Mouse (Mus musculus) embryonic facial prominence, embryonic 12.5 days (tissue): ENCODE measurements around the gene Abcg4. TPM values are rescaled to one million over a fixed set of nuclear protein-coding genes. Genes with fewer than 3 reads are reported as not detected.
A peak's percentile ranks its signal among the peaks of the same experiment; 100 is the strongest.
"Not testable (repeated sequence)": the region's sequence is repeated elsewhere in the genome, so short reads cannot be mapped to it uniquely, and the experiment has no call there.

Experiments used
- ATAC-seq: fragments of 200-750 bp; cut with Nextera tagmentation; 2 replicates; pipeline ENCODE4 v1.8.0; 2017; ENCODE audit not compliant: insufficient number of reproducible peaks, insufficient read depth, low FRiP score, low TSS enrichment
- H3K27ac ChIP-seq: fragments of 300-500 bp; sonication (generic); 2 replicates; pipeline ENCODE4 v1.5.1; 2016; ENCODE audit warnings: mild to moderate bottlenecking
- H3K27me3 ChIP-seq: fragments of 300-500 bp; sonication (generic); 2 replicates; pipeline ENCODE4 v1.6.1; 2016; ENCODE audit warnings: mild to moderate bottlenecking, moderate library complexity
- H3K36me3 ChIP-seq: fragments of 300-500 bp; sonication (generic); 2 replicates; pipeline ENCODE4 v1.6.1; 2016; ENCODE audit warnings: mild to moderate bottlenecking
- H3K4me1 ChIP-seq: fragments of 300-500 bp; sonication (generic); 2 replicates; pipeline ENCODE4 v1.6.1; 2016
- H3K4me2 ChIP-seq: fragments of 300-500 bp; sonication (generic); replicated peaks from 2 replicates; pipeline ENCODE4 v1.6.1; 2016; ENCODE audit warnings: mild to moderate bottlenecking, moderate library complexity
- H3K4me3 ChIP-seq: fragments of 300-500 bp; sonication (generic); 2 replicates; pipeline ENCODE4 v1.5.1; 2016; ENCODE audit warnings: mild to moderate bottlenecking
- H3K9ac ChIP-seq: fragments of 300-500 bp; sonication (generic); 2 replicates; pipeline ENCODE4 v1.6.1; 2016; ENCODE audit warnings: mild to moderate bottlenecking, moderate library complexity
- H3K9me3 ChIP-seq: fragments of 300-500 bp; sonication (generic); 2 replicates; pipeline ENCODE4 v1.6.1; 2016; ENCODE audit warnings: mild to moderate bottlenecking, moderate library complexity
- WGBS: fragments of 180-500 bp; shearing (Covaris S2); methylation state at CpG from one replicate; pipeline ENCODE4 v1.1.7; 2016; 5-methylcytosine and 5-hydroxymethylcytosine counted together
- polyA plus RNA-seq: library from polyadenylated mRNA; unstranded; fragments of >200 nt; fragmentation: Nextera tagmentation; extraction: Ambion mirVana; gene quantifications from 2 replicates; pipeline ENCODE4 v1.2.1, GENCODE M21; 2016

Gene Abcg4
- polyA plus RNA-seq, 1 experiment from 2014 or later, result 5.9 TPM

DNA sequence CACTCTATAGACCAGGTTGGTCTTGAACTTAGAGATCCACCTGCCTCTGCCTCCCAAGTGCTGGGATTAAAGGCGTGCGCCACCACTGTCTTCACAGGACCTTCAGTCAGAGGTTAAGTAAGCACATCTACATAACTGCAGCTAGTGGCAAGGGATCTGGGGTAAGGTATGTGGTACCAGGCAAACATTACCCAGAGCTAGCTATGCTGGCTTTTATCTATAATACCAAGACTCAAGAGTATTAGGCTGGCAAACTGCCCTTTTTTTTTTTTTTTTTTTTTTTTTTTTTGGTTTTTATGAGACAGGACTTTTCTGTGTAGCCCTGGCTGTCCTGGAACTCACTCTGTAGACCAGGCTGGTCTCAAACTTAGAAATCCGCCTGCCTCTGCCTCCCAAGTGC, 11.6 kb upstream of the Abcg4 start:
- H3K4me1 ChIP-seq, result peaks cover 12% of the 10 kb centered on the region
- H3K36me3 ChIP-seq, result peaks cover 65% of the 10 kb centered on the region
- H3K27me3 ChIP-seq, H3K4me3 ChIP-seq, H3K27ac ChIP-seq, H3K4me2 ChIP-seq, H3K9me3 ChIP-seq, H3K9ac ChIP-seq, ATAC-seq: not testable (repeated sequence)
- 92% methylated on average over 3 of the region's 3 CpGs for WGBS

DNA sequence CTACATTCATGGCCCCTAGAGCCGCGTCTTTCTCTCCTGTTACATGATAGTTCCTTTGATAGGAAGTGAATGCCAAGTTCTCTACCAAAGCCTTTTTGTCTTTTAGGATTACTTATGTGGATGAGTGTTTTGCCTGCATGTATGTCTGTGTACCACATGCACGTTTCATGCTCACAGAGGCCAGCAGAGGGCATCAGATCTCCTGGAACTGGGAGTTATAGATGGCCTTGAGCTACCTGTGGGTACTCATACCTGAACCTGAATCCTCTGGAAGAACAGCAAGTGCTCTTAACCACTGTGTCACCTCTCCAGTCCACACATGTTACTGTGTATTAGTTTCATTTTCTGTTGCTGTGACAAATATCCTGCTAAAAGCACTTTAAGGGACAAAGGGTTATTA, 4.1 kb upstream of the Abcg4 start:
- peaks cover 53% of the 10 kb centered on the region for H3K36me3 ChIP-seq
- no peak for ATAC-seq
- H3K4me2 ChIP-seq, result no peak overlapping the region
- H3K27ac ChIP-seq, result no peak overlapping the region
- WGBS, result 68% methylated on average over 3 of the region's 3 CpGs
- H3K4me3 ChIP-seq, result no peak overlapping the region
- H3K9ac ChIP-seq, result no peak overlapping the region
- H3K9me3 ChIP-seq, result no peaks in the 10 kb centered on the region
- peaks cover 20% of the 10 kb centered on the region for H3K27me3 ChIP-seq
- H3K4me1 ChIP-seq, result peaks cover 10% of the 10 kb centered on the region; the same call in 1 of the 2 replicates

DNA sequence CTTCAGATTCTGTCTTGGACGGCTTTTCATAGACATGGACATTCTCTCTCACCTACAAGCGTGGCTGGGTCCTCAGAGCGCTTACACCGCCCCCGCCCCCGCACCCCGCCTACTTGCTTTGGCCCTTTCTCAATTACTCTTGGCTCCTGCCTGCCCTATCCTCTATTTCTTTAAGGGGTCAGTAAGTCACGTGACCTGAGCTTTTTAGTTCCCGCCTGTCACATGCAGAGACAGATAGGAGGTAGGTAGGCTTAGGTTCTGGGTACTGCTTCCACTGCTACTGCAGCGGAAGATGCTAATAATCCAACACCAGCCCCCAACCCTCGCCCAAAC, 510 bp upstream of the Abcg4 start:
- 0 out of 2 replicates have a peak overlapping the region, but pooled peaks have one; percentile 74 for H3K4me3 ChIP-seq
- H3K27me3 ChIP-seq, result peaks cover 39% of the 10 kb centered on the region
- ATAC-seq, result no peak

DNA sequence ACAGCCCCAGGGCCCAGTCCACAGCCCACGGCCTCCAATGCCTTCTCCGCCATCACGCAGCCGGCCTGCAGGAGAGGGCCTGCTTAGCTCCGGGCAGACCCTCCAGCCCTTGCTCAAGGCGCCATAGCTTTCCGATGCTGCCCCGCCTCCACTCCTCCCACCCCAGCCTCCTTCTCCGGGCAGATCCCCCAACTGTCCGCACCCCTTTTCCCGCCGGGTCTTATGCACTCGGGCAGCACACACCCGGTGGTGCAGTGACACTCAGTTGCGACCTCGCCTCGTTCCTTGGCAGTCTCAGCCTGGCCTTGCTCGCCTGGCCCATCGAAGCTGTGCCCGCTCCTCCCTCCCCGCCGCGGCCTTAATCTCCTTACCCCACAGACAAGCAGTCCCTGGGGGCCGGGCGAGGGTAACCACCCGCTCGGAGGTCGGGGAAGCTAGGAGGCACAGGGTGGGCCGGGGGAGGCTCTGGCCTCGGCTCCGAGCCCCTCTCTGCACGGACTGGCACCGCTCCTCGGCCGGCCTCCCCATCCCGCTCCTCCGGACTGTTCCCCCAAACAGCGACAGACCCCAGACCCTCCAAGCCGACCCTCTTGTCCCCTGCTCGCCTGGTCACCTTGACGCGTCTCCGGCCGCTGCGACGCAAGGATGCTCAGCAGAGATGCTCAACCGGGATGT, 877 bp downstream of the Abcg4 start:
- peak overlapping the region; percentile 74 for H3K4me3 ChIP-seq
- ATAC-seq, result 0 out of 2 replicates have a peak, but pooled peaks have one; percentile 55
- no peak overlapping the region for H3K27ac ChIP-seq
- peak overlapping the region; percentile 76 for H3K9ac ChIP-seq
- H3K4me1 ChIP-seq, result peaks cover 17% of the 10 kb centered on the region
- H3K9me3 ChIP-seq, result no peaks in the 10 kb centered on the region
- H3K27me3 ChIP-seq, result peaks cover 39% of the 10 kb centered on the region
- peak overlapping the region; percentile 92 for H3K4me2 ChIP-seq
- H3K36me3 ChIP-seq, result peaks cover 20% of the 10 kb centered on the region
- 2% methylated on average over 47 of the region's 47 CpGs for WGBS

More for the DNA sequence above, 510 bp upstream of the Abcg4 start:
- Histone ChIP-seq H3K36me3 (peaks cover 31% of the 10 kb centered on the region), H3K9ac (no peak overlapping the region), H3K27ac (no peak overlapping the region), H3K4me2 (peak overlapping the region; percentile 92), H3K9me3 (no peaks in the 10 kb centered on the region), H3K4me1 (peaks cover 17% of the 10 kb centered on the region)
- WGBS, result 8% methylated on average over 11 of the region's 11 CpGs

DNA sequence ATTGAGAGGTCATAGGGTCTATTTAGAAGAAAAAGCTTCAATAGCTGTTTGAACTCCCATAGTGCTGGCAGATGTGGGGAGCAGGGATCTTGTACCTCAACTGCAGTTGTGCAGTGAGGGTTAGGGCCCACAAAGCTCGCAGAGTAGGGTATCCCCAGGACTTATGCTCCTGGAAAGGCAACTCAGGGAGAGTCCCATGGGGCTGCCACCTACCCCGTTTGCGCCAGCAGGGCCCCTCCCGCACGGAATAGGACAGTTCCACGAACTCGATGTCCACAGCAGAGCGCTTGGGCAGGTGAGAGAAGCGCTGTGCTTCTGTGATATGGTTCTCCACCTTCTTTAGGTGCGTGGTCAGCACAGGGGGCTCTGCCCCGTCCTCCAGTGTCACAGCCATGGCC, 1.4 kb downstream of the Abcg4 start:
- peak overlapping the region; percentile 74 for H3K4me3 ChIP-seq
- peaks cover 39% of the 10 kb centered on the region for H3K27me3 ChIP-seq

DNA sequence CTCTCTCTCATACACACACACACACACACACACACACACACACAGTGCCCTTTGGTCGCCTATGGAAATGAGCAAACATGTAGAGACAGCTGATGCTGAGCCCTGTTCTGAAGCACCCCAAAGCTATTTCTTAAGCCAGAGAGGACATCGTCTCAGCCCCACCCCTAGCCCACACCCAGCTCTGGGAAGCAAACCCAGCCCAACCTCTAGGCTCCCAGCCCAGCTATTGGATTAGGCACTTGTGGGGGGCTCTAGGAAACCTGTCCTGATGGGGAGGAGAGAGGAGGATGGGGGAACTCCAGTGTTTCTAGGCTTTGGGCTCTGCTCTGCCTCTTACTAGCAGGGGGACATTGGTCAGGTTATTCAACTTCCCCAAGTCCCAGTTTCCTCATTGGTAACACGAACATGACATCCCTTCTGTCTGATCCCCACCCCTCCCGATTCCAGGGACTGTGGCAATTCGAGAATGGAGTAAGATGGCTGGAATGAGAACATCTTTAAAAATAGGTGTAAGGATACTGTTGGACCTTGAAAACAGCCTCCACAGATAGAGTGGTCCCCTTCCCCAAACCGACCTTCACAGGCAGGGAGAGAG, 2.1 kb downstream of the Abcg4 start:
- WGBS, result 10% methylated on average over 6 of the region's 6 CpGs
- H3K27me3 ChIP-seq, result peaks cover 39% of the 10 kb centered on the region
- peak overlapping the region; percentile 92 for H3K4me2 ChIP-seq
- H3K27ac ChIP-seq, result no peak overlapping the region
- peaks cover 17% of the 10 kb centered on the region for H3K4me1 ChIP-seq
- ATAC-seq, result no peak
- H3K4me3 ChIP-seq, result peak overlapping the region; percentile 74; the same call in 1 of the 2 replicates
- H3K9me3 ChIP-seq, result no peaks in the 10 kb centered on the region
- H3K36me3 ChIP-seq, result peaks cover 11% of the 10 kb centered on the region
- H3K9ac ChIP-seq, result no peak overlapping the region; the same call in 1 of the 2 replicates

More for the DNA sequence above, 1.4 kb downstream of the Abcg4 start:
- H3K27ac ChIP-seq, result no peak overlapping the region
- H3K4me2 ChIP-seq, result peak overlapping the region; percentile 92
- H3K36me3 ChIP-seq, result peaks cover 16% of the 10 kb centered on the region
- 6% methylated on average over 11 of the region's 11 CpGs for WGBS
- ATAC-seq, result peak; percentile 37; the same call in 1 of the 2 replicates
- H3K4me1 ChIP-seq, result peaks cover 17% of the 10 kb centered on the region
- peak overlapping the region; percentile 76 for H3K9ac ChIP-seq
- no peaks in the 10 kb centered on the region for H3K9me3 ChIP-seq

DNA sequence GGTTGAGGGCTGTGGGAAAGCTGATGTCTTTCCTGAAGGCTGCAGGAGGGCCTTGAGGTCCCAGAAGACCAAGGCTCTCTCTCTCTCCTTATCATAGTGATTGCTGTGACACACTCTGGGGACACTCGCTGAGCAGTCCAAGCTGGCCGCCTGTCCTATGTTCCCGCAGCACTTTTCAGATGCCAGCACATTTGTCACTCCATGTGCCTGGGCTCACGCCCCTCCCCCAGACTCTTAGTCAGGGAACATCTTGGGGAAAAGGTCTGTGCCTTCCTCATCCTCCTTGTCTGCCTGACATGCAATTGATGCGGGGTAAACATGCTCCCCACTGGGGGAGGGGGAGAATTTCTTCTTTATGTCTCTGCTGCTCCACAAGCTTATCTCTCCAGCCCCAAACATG, 5.2 kb downstream of the Abcg4 start:
- Histone ChIP-seq H3K36me3 (0 out of 2 replicates have a peak, but pooled peaks cover 4% of the 10 kb centered on the region), H3K9me3 (no peaks in the 10 kb centered on the region), H3K4me1 (peaks cover 9% of the 10 kb centered on the region; the same call in 1 of the 2 replicates), H3K4me2 (no peak overlapping the region), H3K4me3 (no peak overlapping the region), H3K9ac (no peak overlapping the region), H3K27ac (no peak overlapping the region), H3K27me3 (peaks cover 26% of the 10 kb centered on the region)
- WGBS, result 60% methylated on average over 5 of the region's 5 CpGs
- ATAC-seq, result no peak

DNA sequence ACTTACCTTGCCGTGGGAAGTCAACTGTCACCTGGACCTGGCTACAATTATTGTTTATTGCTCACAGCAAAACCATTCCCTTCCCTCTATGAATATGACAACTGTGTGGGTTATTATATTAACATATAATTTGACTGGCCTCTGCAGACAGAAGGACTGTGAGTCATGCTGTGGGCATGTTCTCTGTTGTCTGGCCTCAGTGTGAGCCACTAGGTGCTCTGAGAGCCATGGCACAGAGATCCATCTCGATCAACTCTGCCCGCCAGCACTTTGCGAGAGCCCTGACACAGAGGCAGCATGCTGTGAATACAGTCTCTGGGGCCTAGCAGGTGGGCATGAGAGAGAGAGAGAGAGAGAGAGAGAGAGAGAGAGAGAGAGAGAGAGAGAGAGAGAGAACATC, 18.4 kb downstream of the Abcg4 start:
- Histone ChIP-seq H3K27ac (no peak overlapping the region), H3K4me1 (0 out of 2 replicates have a peak, but pooled peaks cover 12% of the 10 kb centered on the region), H3K36me3 (no peaks in the 10 kb centered on the region), H3K9ac (no peak overlapping the region), H3K9me3 (no peaks in the 10 kb centered on the region), H3K4me2 (no peak overlapping the region), H3K27me3 (0 out of 2 replicates have a peak, but pooled peaks cover 2% of the 10 kb centered on the region), H3K4me3 (no peak overlapping the region)
- no peak for ATAC-seq
- WGBS, result 89% methylated on average over 4 of the region's 4 CpGs

DNA sequence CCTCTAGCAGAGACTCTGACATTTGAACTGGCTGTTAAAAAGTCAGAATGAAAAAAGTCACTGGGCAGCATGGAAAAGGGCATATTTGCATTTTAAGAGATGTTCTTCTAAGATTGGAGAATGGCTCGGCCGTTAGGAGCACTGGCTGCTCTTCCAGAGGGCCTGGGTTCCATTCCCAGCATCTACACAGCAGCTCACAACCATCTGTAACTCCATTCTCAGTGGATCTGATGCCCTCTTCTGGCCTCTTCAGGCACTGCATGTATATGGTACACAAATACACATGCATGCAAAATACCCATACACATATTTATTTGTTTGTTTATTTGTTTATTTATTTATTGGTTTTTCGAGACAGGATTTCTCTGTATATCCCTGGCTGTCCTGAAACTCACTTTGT, 19.3 kb downstream of the Abcg4 start:
- 81% methylated on average over 3 of the region's 3 CpGs for WGBS
- Histone ChIP-seq H3K9me3 (no peaks in the 10 kb centered on the region), H3K36me3 (no peaks in the 10 kb centered on the region), H3K4me1 (0 out of 2 replicates have a peak, but pooled peaks cover 12% of the 10 kb centered on the region), H3K27me3 (0 out of 2 replicates have a peak, but pooled peaks cover 2% of the 10 kb centered on the region), H3K4me2 (no peak overlapping the region), H3K4me3 (no peak overlapping the region), H3K9ac (no peak overlapping the region), H3K27ac (no peak overlapping the region)
- no peak for ATAC-seq

DNA sequence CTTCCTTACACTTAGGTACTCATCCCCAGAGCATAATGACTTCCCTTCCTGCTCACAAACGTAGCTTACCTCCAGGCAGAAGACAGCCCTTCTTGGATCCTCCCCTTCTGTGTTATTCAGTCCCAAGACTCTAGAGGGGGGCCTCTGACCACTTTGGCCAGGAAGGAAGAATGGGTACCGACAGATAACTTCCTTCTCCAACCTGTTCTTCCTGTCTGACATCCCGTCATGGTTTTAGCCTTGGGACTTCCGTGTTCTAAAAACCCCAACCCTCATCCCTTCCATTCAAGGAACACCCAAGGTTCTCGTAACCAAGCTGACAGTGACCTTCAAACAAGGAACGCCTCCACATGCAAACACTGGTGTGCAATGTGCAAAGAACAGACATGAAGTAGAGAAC, 20.0 kb downstream of the Abcg4 start, which contains the start of gene Nlrx1:
TSS of gene Nlrx1 (minus strand) at position 168 of the 400 bp plus-strand sequence.
- H3K27ac ChIP-seq, result peak within 1 kb of the TSS; percentile 56
- WGBS, result 84% methylated on average over 6 of the region's 6 CpGs

DNA sequence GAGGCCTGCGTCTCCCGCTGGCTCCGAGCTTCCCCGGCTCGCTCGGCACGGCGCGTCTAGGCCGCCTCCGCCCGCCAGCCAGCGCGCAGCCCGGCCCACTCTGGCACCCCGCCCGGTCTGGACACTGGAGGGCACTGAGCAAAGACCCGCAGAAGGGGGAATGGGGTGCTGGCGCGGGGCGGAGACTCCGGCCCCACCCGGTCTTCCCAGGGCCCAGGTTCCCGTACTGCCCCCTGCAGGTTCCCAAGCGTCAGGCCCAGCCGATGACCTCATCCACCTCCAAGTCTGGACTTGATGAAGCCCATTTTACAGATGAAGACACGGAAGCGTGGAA, 20.4 kb downstream of the Abcg4 start:
- H3K9ac ChIP-seq, result peak overlapping the region; percentile 78
- 0 out of 2 replicates have a peak, but pooled peaks cover 12% of the 10 kb centered on the region for H3K4me1 ChIP-seq
- WGBS, result 4% methylated on average over 28 of the region's 28 CpGs
- H3K4me3 ChIP-seq, result peak overlapping the region; percentile 50
- no peaks in the 10 kb centered on the region for H3K9me3 ChIP-seq
- H3K27me3 ChIP-seq, result 0 out of 2 replicates have a peak, but pooled peaks cover 2% of the 10 kb centered on the region
- H3K27ac ChIP-seq, result peak overlapping the region; percentile 56; the same call in 1 of the 2 replicates
- H3K36me3 ChIP-seq, result no peaks in the 10 kb centered on the region
- peak; percentile 79 for ATAC-seq
- peak overlapping the region; percentile 79 for H3K4me2 ChIP-seq

More for the DNA sequence above, 20.0 kb downstream of the Abcg4 start, which contains the start of gene Nlrx1:
- no peak for ATAC-seq
- Histone ChIP-seq H3K4me2 (peak within 1 kb of the TSS; percentile 79), H3K27me3 (0 out of 2 replicates have a peak, but pooled peaks cover 2% of the 10 kb centered on the region), H3K9ac (peak within 1 kb of the TSS; percentile 78), H3K36me3 (no peaks in the 10 kb centered on the region), H3K9me3 (no peaks in the 10 kb centered on the region), H3K4me1 (0 out of 2 replicates have a peak, but pooled peaks cover 12% of the 10 kb centered on the region), H3K4me3 (peak within 1 kb of the TSS; percentile 50)
